Mouse (Mus musculus): ENCODE results near the gene Otoa.

Otoa gene

GRCm38 (mm10) chr7:121081350-121081749 lies at the start of gene Otoa:
Otoa (plus strand) TSS chr7:121081650.
- CTCF ChIA-PET, result no interaction called here

- CTCF ChIA-PET, result interaction anchor here (0.6 kb wide), 1 partner anchor 180 kb away, joined by 6 read pairs; no protein-coding TSS in a partner anchor
These were observed 47.4 kb upstream of the Otoa start, which contains the start of gene Mettl9 for GRCm38 (mm10) chr7:121033856-121034652. Mettl9 (plus strand) TSS chr7:121034445.

- CTCF ChIA-PET, result no interaction called here
These were observed 46.7 kb upstream of the Otoa start for GRCm38 (mm10) chr7:121034701-121035141.

GRCm38 (mm10) chr7:121035161-121035721 lies 46.2 kb upstream of the Otoa start:
- CTCF ChIA-PET, result interaction anchor here (0.5 kb wide), 1 partner anchor 1359 kb away, joined by 3 read pairs; no protein-coding TSS in a partner anchor

DNA sequence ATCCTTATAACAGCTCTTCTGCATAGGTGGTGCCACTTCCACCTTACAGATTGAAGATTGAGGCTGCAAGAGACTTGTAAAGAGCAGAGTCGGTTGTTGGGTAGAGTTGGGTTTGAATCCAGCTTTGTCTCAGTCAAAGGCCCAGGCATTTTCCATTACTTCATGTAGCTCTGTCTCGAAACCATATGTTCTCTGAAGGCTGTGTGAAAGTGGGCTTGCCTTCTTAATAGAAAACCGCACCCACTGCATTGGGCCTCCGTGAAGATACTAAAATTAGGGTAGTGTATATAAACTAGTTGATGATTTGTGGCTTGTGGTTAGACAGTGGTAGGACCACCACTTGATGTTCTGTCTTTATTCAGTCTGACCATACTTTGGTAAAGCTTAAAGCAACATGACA lies 40.9 kb upstream of the Otoa start:
- CTCF ChIA-PET, result no interaction called here

DNA sequence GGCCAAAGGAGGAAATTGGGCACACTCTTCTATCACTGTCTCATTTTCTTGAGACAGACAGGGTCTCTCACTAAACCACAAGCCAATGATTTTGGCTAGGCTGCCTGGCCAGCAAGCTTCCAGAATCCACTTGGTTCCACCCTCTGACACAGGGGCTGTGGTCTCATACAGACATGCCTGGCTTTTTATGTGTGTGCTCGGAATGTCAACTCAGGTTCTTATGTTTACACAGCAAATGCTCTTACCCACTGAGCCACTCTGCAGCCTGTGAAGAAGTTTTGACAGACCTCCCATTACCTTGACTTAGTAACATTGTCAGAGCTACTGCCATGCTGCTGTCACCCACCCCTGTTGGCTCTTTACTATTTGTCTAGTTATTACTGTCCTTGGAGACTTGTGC lies 39.5 kb upstream of the Otoa start:
- CTCF ChIA-PET, result no interaction called here

GRCm38 (mm10) chr7:121043004-121043403 lies 38.4 kb upstream of the Otoa start:
- CTCF ChIA-PET, result no interaction called here

GRCm38 (mm10) chr7:121043510-121043909 lies 37.9 kb upstream of the Otoa start:
- CTCF ChIA-PET, result no interaction called here

DNA sequence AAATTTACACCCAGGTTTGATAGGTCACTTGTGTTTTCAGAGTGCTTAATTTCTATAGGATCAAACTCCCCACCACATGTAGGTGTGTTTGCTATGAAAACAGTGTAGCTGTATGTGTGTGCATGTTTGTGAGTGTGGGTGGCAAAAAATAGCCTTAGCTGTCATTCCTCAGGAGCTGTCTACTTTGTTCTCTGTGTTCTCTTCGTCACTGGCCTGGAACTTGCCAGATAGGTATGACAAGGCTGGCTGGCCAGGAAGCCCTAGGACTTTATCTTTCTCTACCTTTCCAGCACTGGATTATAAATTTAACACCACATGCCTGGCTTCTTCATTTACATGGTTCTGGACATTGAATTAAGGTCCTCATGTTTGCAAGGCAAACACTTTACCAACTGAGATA lies 37.2 kb upstream of the Otoa start:
- CTCF ChIA-PET, result no interaction called here

DNA sequence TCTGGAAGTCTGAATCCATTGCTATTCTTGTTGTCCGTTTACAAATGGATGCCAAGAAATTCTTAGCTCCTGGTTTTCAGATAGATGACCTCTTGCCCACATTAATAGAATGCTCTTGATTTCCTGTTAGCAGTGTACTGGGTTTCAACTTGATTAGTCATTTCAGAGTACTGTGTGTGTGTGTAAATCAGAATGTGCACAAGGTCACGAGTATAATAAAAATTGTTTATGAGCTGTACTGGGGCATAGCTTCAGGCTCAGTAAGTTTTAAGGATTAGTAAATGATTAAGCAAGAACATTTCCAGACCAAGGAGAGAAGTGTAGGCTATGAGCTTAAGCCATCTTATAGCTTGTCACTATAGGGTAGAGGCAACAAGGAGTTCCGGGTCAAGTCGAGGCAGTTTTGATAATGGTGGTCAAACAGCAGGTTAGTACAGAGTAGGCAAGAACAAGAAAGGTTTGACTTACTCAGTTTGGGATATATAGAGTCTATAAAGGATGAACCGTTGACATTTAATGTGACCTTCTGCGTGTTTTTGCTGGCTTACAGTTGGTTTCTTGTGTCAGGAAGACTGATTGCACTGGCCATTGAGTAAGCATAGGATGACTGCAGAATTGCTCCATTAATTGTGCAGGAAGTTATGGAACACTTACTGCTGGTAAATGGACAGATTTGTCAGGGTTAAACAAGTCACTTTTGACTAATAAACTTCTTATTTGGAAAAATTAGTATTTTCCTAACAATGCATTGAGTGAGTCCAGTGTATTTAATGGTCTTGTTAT lies 35.6 kb upstream of the Otoa start:
- CTCF ChIA-PET, result no interaction called here

- CTCF ChIA-PET, result no interaction called here
These were observed 33.8 kb upstream of the Otoa start for GRCm38 (mm10) chr7:121047624-121048023.

DNA sequence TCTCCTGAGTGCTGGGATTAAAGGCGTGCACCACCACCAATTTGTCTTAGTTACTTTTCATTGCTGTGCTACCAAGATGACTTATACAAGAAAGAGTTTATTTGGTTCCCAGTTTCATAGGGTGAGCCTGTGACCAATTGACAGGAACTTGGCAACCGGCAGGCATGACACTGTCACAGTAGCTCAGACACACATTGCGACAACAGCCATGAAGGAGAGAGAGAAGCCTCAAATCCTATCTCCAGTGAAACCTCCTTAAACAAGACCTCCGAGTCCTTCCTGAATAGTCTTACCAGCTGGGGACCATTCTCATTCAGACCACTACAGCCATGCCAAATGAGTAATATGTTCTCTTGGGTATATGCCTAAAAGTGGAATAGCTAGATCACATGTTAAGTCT lies 28.4 kb upstream of the Otoa start:
- CTCF ChIA-PET, result no interaction called here

DNA sequence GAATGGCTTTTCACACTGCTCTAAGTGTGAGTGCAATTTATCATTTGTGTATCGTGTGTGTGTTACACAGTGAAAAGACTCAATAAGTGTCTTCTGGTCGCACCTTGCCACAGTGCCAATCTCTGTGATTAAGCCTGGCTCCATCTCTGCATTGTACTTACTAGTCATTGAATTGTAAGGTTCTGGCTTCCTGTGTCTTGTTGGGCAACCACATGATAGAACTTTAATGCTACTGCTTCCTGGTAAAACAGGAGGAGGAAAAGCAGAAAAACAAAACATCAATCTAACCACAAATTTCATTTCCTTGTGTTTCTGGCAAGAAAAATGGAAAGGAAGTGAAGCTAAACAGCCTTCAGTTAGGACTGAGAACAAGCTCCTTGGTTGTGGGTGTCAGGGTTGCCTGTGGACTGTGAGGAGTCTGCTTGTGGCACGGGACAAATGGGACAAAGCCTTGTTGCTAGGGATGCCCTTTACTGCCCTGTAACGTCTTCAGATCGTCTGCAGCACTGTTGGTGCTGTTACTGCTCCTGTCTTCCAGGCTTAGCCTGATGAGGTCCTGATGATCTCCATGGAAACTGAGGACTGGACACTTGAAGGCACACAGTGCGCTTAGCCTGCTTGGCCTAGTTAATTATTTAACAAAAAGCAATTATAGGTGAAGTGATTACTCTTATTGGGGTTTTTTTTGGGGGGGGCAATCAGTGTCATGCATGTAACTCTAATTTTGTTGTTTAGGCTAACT lies 21.8 kb upstream of the Otoa start:
- CTCF ChIA-PET, result no interaction called here

DNA sequence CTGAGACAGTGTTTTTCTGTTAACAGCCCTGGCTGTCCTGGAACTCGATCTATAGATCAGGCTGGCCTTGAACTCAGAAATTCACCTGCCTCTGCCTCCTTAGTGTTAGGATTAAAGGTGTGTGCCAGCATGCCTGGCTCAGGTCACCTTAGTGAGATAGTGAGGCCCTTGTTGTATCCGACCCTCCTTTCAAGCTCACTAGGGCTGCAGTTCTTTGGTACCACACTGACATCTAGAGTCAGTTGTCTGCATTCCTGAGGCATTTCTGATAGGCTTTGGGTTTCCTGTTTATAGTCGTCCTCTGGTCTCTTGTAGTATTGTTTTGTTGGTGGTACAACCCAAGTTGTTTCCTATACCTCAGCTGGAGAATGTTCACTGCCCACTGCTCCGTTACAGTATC lies 17.1 kb upstream of the Otoa start:
- CTCF ChIA-PET, result no interaction called here

DNA sequence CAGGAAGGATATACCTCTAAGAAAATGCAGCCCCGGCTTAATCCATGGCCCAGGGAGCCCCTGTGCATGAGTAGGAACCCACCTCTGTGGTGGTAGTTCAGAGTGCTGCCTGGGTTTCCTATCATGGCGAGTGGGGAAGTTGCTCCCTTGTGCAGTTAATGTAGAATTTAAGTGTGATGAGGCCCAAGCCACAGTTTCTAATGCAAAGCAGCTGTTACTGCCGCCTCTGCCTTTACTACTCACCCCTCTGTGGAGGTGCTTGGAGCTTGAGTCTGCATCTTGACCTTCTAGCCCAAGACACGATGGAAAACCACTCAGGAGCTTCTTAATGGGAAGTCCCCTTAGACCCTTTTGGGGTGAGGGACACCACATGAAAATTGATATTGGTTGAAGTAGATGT lies 10.2 kb upstream of the Otoa start:
- CTCF ChIA-PET, result no interaction called here

GRCm38 (mm10) chr7:121072506-121072905 lies 8.9 kb upstream of the Otoa start:
- CTCF ChIA-PET, result no interaction called here

DNA sequence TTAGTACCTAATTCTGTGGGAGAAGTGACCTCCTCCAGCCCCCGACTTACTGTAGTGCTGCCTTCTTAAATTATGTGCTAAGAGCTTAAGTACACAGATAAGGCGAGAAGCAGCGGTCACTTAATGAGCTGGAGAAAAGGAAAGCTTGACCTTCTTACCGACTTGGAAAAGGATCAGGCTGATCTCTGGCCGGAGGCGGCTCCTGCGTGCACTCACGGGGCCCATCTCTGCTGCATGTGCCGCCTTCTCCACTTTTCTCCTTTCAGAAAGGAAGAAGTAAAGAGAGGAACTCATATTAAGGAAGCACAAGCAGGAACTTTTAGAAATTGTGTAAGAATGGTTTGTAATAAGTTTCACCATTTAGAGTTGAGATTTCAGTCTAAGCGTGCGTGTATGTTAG lies 7.2 kb upstream of the Otoa start, which contains the start of gene Igsf6:
Igsf6 (minus strand) TSS at position 292 of the 400 bp plus-strand sequence.
- CTCF ChIA-PET, result no interaction called here

GRCm38 (mm10) chr7:121074801-121075400 lies 6.5 kb upstream of the Otoa start:
- CTCF ChIA-PET, result no interaction called here

DNA sequence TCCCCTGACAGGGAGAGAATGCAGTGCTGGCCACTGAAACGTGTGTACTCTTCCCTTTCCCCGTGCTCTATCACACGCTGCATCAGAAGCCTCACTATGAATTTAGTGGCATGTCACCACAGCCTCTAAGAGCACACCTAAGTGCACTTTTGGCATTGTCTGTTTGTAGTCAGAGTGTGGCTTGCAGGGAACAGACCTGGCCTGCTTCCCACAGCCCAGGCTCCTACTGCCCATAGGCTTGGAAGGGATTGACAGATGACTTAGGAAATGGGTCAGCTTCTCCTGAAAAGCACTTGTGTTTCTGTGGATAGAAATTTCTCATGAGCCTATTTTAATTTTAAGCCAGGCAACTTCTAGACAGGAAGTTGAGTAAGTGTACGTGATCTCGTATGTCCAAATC lies 6.0 kb upstream of the Otoa start:
- CTCF ChIA-PET, result no interaction called here

DNA sequence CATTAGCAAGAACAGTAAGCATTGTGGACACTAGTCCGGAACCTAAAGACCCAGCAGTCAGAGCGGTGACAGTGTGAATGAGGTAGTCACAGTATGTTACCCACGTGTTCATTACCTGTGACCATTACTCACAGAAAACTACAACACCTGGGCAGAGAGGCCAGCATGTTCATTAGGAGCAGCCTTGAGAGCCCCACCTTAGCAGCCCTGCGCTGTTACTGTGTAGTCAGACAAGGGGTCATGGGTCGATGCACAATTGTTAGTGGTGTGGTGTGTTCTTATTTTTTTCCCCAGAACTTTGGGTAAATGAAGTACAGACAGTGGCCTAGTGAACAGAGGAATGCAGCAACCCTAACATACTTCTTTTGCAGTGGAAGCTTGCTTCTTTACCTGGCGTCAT lies 4.1 kb upstream of the Otoa start:
- CTCF ChIA-PET, result no interaction called here

GRCm38 (mm10) chr7:121077829-121078228 lies 3.6 kb upstream of the Otoa start:
- CTCF ChIA-PET, result interaction anchor here (0.7 kb wide), 1 partner anchor 27 kb away, joined by 5 read pairs; no protein-coding TSS in a partner anchor

- CTCF ChIA-PET, result no interaction called here
These were observed 366 bp downstream of the Otoa start for GRCm38 (mm10) chr7:121081816-121082215.

Measured in spleen, embryonic (tissue).